Mouse (Mus musculus): ENCODE results near the gene Dnm1. TPM values are rescaled to one million over a fixed set of nuclear protein-coding genes. Genes with fewer than 3 reads are reported as not detected.
"Not testable (repeated sequence)": the region's sequence is repeated elsewhere in the genome, so short reads cannot be mapped to it uniquely, and the experiment has no call there.

Dnm1 gene
- polyA plus RNA-seq, 1 experiment from 2014 or later: 7.9 TPM

GRCm38 (mm10) chr2:32305668-32306067 lies 47.5 kb downstream of the Dnm1 start:
- no peak overlapping the region for H3K4me3 ChIP-seq (replicated peaks)
- 82% methylated on average over 5 of the region's 5 CpGs for WGBS
- H3K4me2 ChIP-seq: no peak overlapping the region
- no peak overlapping the region for H3K9ac ChIP-seq
- peaks cover 6% of the 10 kb centered on the region for H3K4me1 ChIP-seq
- H3K27ac ChIP-seq: no peak overlapping the region
- no peak for ATAC-seq (replicated peaks; ENCODE audit: low FRiP score)
- H3K9me3 ChIP-seq (replicated peaks): no peaks in the 10 kb centered on the region
- H3K27me3 ChIP-seq: no peaks in the 10 kb centered on the region
- H3K36me3 ChIP-seq: peaks cover 85% of the 10 kb centered on the region

GRCm38 (mm10) chr2:32304145-32304832 lies 48.8 kb downstream of the Dnm1 start:
- Histone ChIP-seq H3K27ac (no peak overlapping the region), H3K4me3 (replicated peaks) (no peak overlapping the region), H3K9ac (no peak overlapping the region), H3K27me3 (no peaks in the 10 kb centered on the region), H3K4me1 (no peaks in the 10 kb centered on the region), H3K4me2 (no peak overlapping the region), H3K9me3 (replicated peaks) (no peaks in the 10 kb centered on the region), H3K36me3 (peaks cover 97% of the 10 kb centered on the region)
- 54% methylated on average over 8 of the region's 8 CpGs for WGBS
- ATAC-seq (replicated peaks; ENCODE audit: low FRiP score): peak; percentile 32; the same call in 1 of the 2 replicates

GRCm38 (mm10) chr2:32302952-32303351 lies 50.2 kb downstream of the Dnm1 start:
- H3K9me3 ChIP-seq (replicated peaks): no peaks in the 10 kb centered on the region
- H3K36me3 ChIP-seq: peaks cover 99% of the 10 kb centered on the region
- H3K4me1 ChIP-seq: no peaks in the 10 kb centered on the region
- H3K4me2 ChIP-seq: no peak overlapping the region
- WGBS: 85% methylated on average over 10 of the region's 10 CpGs
- no peaks in the 10 kb centered on the region for H3K27me3 ChIP-seq
- H3K27ac ChIP-seq: no peak overlapping the region
- no peak overlapping the region for H3K9ac ChIP-seq
- no peak for ATAC-seq (replicated peaks; ENCODE audit: low FRiP score)
- H3K4me3 ChIP-seq (replicated peaks): no peak overlapping the region

DNA sequence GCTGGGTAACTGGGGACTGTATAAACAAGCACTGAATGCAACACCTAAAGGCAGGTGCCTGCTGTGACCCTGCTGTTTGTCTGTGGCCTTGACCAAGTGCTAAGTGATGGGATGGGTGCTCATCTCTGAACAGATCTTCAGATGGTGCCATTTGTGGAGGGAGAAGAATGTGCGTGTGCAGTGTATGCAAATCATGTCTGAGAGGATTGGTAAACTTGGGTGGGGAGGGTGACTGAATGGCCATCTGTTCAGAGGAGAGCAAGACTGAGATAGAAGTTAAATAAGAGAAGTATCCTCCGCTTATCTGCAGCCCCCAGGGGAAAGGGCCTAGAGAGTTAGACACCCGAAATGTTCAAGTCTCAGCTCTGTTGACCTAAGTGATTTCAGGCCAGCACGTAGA lies 53.7 kb downstream of the Dnm1 start:
- H3K9me3 ChIP-seq (replicated peaks): no peaks in the 10 kb centered on the region
- H3K27ac ChIP-seq: no peak overlapping the region
- no peaks in the 10 kb centered on the region for H3K27me3 ChIP-seq
- no peak overlapping the region for H3K9ac ChIP-seq
- H3K4me2 ChIP-seq: no peak overlapping the region
- H3K4me3 ChIP-seq (replicated peaks): no peak overlapping the region
- H3K4me1 ChIP-seq: no peaks in the 10 kb centered on the region
- H3K36me3 ChIP-seq: peaks cover 96% of the 10 kb centered on the region
- no peak for ATAC-seq (replicated peaks; ENCODE audit: low FRiP score)
- WGBS: 94% methylated on average over 4 of the region's 4 CpGs

DNA sequence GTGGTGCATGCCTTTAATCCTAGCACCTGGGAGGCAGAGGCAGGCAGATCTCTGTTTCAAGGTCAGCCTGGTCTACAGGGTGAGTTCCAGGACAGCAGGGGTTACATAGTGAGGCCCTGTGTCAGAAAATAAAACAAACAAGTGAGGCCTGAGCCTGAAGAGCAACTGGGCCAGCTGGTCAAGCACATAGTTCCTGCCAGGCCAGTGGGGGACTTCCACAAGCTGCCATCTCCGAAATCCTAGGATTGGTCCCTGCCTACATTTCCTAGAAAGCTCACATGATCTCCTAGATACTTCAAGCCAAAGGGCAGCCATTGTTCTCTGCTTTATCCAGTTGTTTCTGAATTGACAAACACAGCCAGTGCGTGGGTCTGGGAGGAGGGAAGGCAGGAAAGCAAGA lies 57.3 kb downstream of the Dnm1 start:
- H3K9me3 ChIP-seq (replicated peaks); H3K4me1 ChIP-seq; H3K4me2 ChIP-seq; ATAC-seq (replicated peaks; ENCODE audit: low FRiP score); H3K27me3 ChIP-seq; H3K9ac ChIP-seq; H3K27ac ChIP-seq; H3K4me3 ChIP-seq (replicated peaks): not testable (repeated sequence)
- 85% methylated on average over 2 of the region's 2 CpGs for WGBS
- peaks cover 86% of the 10 kb centered on the region for H3K36me3 ChIP-seq

- Histone ChIP-seq H3K9ac (no peak overlapping the region), H3K4me2 (no peak overlapping the region), H3K9me3 (replicated peaks) (no peaks in the 10 kb centered on the region), H3K4me1 (no peaks in the 10 kb centered on the region), H3K36me3 (peaks cover 86% of the 10 kb centered on the region), H3K27ac (no peak overlapping the region), H3K4me3 (replicated peaks) (no peak overlapping the region), H3K27me3 (no peaks in the 10 kb centered on the region)
- ATAC-seq (replicated peaks; ENCODE audit: low FRiP score): no peak
- 83% methylated on average over 3 of the region's 3 CpGs for WGBS
These were observed 57.9 kb downstream of the Dnm1 start for GRCm38 (mm10) chr2:32295285-32295684.

- no peak for ATAC-seq (replicated peaks; ENCODE audit: low FRiP score)
- peaks cover 2% of the 10 kb centered on the region for H3K4me1 ChIP-seq
- no peaks in the 10 kb centered on the region for H3K27me3 ChIP-seq
- WGBS: 85% methylated on average over 8 of the region's 8 CpGs
- H3K27ac ChIP-seq: no peak overlapping the region
- no peak overlapping the region for H3K9ac ChIP-seq
- H3K4me3 ChIP-seq (replicated peaks): no peak overlapping the region
- no peaks in the 10 kb centered on the region for H3K9me3 ChIP-seq (replicated peaks)
- peaks cover 77% of the 10 kb centered on the region for H3K36me3 ChIP-seq
- no peak overlapping the region for H3K4me2 ChIP-seq
These were observed 58.8 kb downstream of the Dnm1 start for GRCm38 (mm10) chr2:32294348-32294747.

GRCm38 (mm10) chr2:32289578-32289977 lies 63.6 kb downstream of the Dnm1 start:
- H3K9me3 ChIP-seq (replicated peaks): no peaks in the 10 kb centered on the region
- peak overlapping the region; percentile 82 for H3K4me3 ChIP-seq (replicated peaks)
- no peak overlapping the region for H3K27ac ChIP-seq

GRCm38 (mm10) chr2:32288371-32288931 lies 64.7 kb downstream of the Dnm1 start:
- H3K4me1 ChIP-seq: peaks cover 21% of the 10 kb centered on the region
- WGBS: 3% methylated on average over 29 of the region's 29 CpGs
- H3K36me3 ChIP-seq: peaks cover 46% of the 10 kb centered on the region
- peak; percentile 68 for ATAC-seq (replicated peaks; ENCODE audit: low FRiP score)
- peak overlapping the region; percentile 82 for H3K4me3 ChIP-seq (replicated peaks)
- H3K27ac ChIP-seq: peak overlapping the region; percentile 79
- H3K9ac ChIP-seq: peak overlapping the region; percentile 79
- no peaks in the 10 kb centered on the region for H3K9me3 ChIP-seq (replicated peaks)
- no peaks in the 10 kb centered on the region for H3K27me3 ChIP-seq
- peak overlapping the region; percentile 76 for H3K4me2 ChIP-seq

More at GRCm38 (mm10) chr2:32289578-32289977, 63.6 kb downstream of the Dnm1 start:
- Histone ChIP-seq H3K4me1 (peaks cover 21% of the 10 kb centered on the region), H3K9ac (peak overlapping the region; percentile 79; the same call in 1 of the 2 replicates), H3K4me2 (peak overlapping the region; percentile 76), H3K36me3 (peaks cover 45% of the 10 kb centered on the region), H3K27me3 (no peaks in the 10 kb centered on the region)
- ATAC-seq (replicated peaks; ENCODE audit: low FRiP score): no peak

DNA sequence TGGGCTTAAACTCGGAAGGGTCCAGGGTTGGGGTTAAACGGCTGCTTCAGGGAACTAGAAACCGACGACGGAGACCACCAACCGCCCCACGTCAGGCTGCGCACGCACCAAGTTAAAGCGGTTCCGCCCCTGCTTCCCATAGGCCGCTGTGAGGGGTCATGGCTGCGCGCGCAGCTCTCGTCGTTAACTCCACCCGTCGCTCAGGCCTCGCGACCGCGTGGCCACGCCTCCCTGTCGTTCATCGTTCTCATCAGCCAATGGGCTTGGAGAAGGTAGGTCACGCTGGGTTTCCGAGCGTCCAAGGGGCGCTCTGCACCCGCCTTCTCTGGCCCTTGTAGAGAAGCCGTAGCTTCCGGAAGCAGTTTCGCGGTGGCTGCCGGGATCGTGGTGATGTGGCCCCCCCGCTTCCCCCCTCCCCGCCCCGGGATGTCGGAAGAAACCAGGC lies 65.2 kb downstream of the Dnm1 start, which contains the start of gene Swi5:
Gene Swi5 (minus strand): TSS at position 153 of the 445 bp plus-strand sequence.
- H3K4me3 ChIP-seq (replicated peaks): peak within 1 kb of the TSS; percentile 82
- H3K27ac ChIP-seq: peak within 1 kb of the TSS; percentile 83
- H3K36me3 ChIP-seq: peaks cover 48% of the 10 kb centered on the region
- no peaks in the 10 kb centered on the region for H3K9me3 ChIP-seq (replicated peaks)
- WGBS: under 1% methylated on average over 41 of the region's 41 CpGs
- peak; percentile 98 for ATAC-seq (replicated peaks; ENCODE audit: low FRiP score)
- H3K9ac ChIP-seq: peak within 1 kb of the TSS; percentile 86
- H3K27me3 ChIP-seq: no peaks in the 10 kb centered on the region
- H3K4me2 ChIP-seq: peak within 1 kb of the TSS; percentile 84
- H3K4me1 ChIP-seq: peaks cover 21% of the 10 kb centered on the region

DNA sequence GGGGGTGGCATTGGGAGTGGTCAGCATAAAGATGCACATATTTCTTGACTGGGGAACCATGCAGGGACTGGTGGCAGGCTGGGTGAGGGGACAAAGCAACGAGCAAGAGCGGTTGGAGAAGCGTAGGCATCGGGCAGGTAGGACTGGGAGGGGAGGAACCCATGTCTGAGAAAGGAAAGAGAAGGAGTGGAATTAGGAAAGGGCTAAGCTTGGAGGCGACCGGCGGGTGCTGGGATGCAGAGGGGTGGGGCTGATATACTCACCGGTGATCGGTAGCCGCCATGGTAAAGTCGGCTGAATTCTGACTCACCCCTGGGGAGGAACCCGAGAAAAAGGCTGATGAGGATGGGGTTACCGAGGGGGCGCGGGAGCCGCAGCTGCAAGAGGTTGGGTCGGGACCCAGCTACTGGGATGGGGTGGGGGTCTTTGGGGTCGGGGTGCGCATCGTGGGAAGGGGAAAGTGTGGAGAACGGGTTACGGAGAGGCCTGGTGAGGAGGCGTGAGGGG lies 65.8 kb downstream of the Dnm1 start, which contains the start of gene Golga2:
Gene Golga2 (plus strand): TSS at position 51 of the 507 bp plus-strand sequence.
- H3K27me3 ChIP-seq: no peaks in the 10 kb centered on the region
- H3K4me1 ChIP-seq: peaks cover 21% of the 10 kb centered on the region
- H3K27ac ChIP-seq: peak within 1 kb of the TSS; percentile 83
- 1% methylated on average over 23 of the region's 23 CpGs for WGBS
- no peaks in the 10 kb centered on the region for H3K9me3 ChIP-seq (replicated peaks)
- peak within 1 kb of the TSS; percentile 86 for H3K9ac ChIP-seq
- H3K4me2 ChIP-seq: peak within 1 kb of the TSS; percentile 84
- H3K36me3 ChIP-seq: peaks cover 48% of the 10 kb centered on the region
- ATAC-seq (replicated peaks; ENCODE audit: low FRiP score): peak; percentile 11
- H3K4me3 ChIP-seq (replicated peaks): peak within 1 kb of the TSS; percentile 82

DNA sequence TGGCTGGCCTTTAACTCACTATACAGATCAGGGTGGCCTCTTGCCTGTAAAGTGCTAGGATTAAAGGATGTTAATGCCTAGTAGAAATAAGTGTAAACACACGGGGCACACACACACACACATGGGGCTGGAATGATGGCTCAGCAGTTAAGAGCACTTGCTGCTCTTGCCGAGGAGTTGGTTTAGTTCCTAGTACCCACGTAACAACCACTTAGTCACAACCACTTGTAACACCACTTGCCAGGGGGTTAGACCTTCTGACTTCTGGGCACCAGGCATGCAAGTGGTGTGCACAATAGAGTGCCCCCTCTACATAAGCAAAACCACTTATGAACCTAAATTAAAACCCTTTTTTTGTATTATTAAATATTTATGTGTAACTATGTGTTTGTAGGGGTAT lies 69.2 kb downstream of the Dnm1 start:
- H3K9me3 ChIP-seq (replicated peaks): no peaks in the 10 kb centered on the region
- no peaks in the 10 kb centered on the region for H3K27me3 ChIP-seq
- H3K36me3 ChIP-seq: peaks cover 69% of the 10 kb centered on the region
- no peak for ATAC-seq (replicated peaks; ENCODE audit: low FRiP score)
- H3K4me3 ChIP-seq (replicated peaks): no peak overlapping the region
- H3K4me1 ChIP-seq: peaks cover 15% of the 10 kb centered on the region
- WGBS: 92% methylated on average over 3 of the region's 3 CpGs
- no peak overlapping the region for H3K27ac ChIP-seq
- no peak overlapping the region for H3K9ac ChIP-seq
- H3K4me2 ChIP-seq: no peak overlapping the region

All from kidney, embryonic 15.5 days (tissue).